Mouse (Mus musculus) C2C12 (cell line): ENCODE data around the gene Prm2.
A peak's percentile ranks its signal among the peaks of the same experiment; 100 is the strongest.

Experiments used
- CTCF ChIP-seq: IDR thresholded peaks from one replicate; pipeline ENCODE4 v1.5.1; 2011; ENCODE audit not compliant: control insufficient read depth, insufficient read depth, insufficient read length
- FOSL1 ChIP-seq: IDR thresholded peaks from one replicate; pipeline ENCODE4 v1.8.0; 2011; ENCODE audit warnings: mild to moderate bottlenecking, low read length; ENCODE audit not compliant: poor library complexity, insufficient read depth, severe bottlenecking
- MAX ChIP-seq: IDR thresholded peaks from one replicate; pipeline ENCODE4 v1.6.1; 2011; ENCODE audit warnings: mild to moderate bottlenecking, control low read depth
- USF1 ChIP-seq: IDR thresholded peaks from one replicate; pipeline ENCODE4 v1.6.1; 2011; ENCODE audit warnings: low read depth, mild to moderate bottlenecking, control low read depth, moderate library complexity

- no peak for TF ChIP-seq CTCF
- TF ChIP-seq USF1 = no peak
- TF ChIP-seq MAX = peak; percentile 92
- no peak for TF ChIP-seq FOSL1
Measured at GRCm38 (mm10) chr16:10834911-10835587, 39.1 kb upstream of the Prm2 start, which contains the start of gene Rmi2.
